Mouse (Mus musculus) kidney, embryonic 16.5 days (tissue): ENCODE measurements around the gene Abcc4. TPM values are rescaled to one million over a fixed set of nuclear protein-coding genes. Genes with fewer than 3 reads are reported as not detected.

Experiments used
- ATAC-seq: fragments of 200-750 bp; cut with Nextera tagmentation; 2 replicates; pipeline ENCODE4 v1.8.0; 2017; ENCODE audit warnings: moderate TSS enrichment; ENCODE audit not compliant: low FRiP score, low TSS enrichment
- H3K27ac ChIP-seq: fragments of 300-500 bp; sonication (generic); 2 replicates; pipeline ENCODE4 v1.5.1; 2014; ENCODE audit warnings: low read length
- H3K27me3 ChIP-seq: fragments of 300-500 bp; sonication (generic); 2 replicates; pipeline ENCODE4 v1.6.1; 2014; ENCODE audit warnings: low read length, control low read depth, mixed read lengths; ENCODE audit not compliant: insufficient read depth
- H3K36me3 ChIP-seq: fragments of 300-500 bp; sonication (generic); 2 replicates; pipeline ENCODE4 v1.6.1; 2014; ENCODE audit warnings: low read length, control low read depth, mixed read lengths; ENCODE audit not compliant: insufficient read depth
- H3K4me1 ChIP-seq: fragments of 300-500 bp; sonication (generic); 2 replicates; pipeline ENCODE4 v1.6.1; 2014; ENCODE audit warnings: low read length, control low read depth, mixed read lengths; ENCODE audit not compliant: insufficient read depth
- H3K4me2 ChIP-seq: fragments of 300-500 bp; sonication (generic); replicated peaks from 2 replicates; pipeline ENCODE4 v1.6.1; 2014; ENCODE audit warnings: low read depth, low read length
- H3K4me3 ChIP-seq: fragments of 300-500 bp; sonication (generic); 2 replicates; pipeline ENCODE4 v1.5.1; 2014; ENCODE audit warnings: mild to moderate bottlenecking, low read length
- H3K9ac ChIP-seq: fragments of 300-500 bp; sonication (generic); replicated peaks from 2 replicates; pipeline ENCODE4 v1.6.1; 2014; ENCODE audit warnings: low read length
- H3K9me3 ChIP-seq: fragments of 300-500 bp; sonication (generic); 2 replicates; pipeline ENCODE4 v1.6.1; 2016; ENCODE audit warnings: low read length, control low read depth
- WGBS: fragments of 180-500 bp; shearing (Covaris S2); extraction: QIAGEN DNeasy Blood & Tissue Kit; methylation state at CpG from one replicate; pipeline ENCODE4 v1.1.7; 2014; 5-methylcytosine and 5-hydroxymethylcytosine counted together
- polyA plus RNA-seq: library from polyadenylated mRNA; unstranded; fragments of >200 nt; fragmentation: Nextera tagmentation; extraction: Ambion mirVana; gene quantifications from 2 replicates; pipeline ENCODE4 v1.2.1, GENCODE M21; 2015

The Abcc4 gene
- polyA plus RNA-seq, result 7.4 and 7.9 TPM in 2 replicates

GRCm38 (mm10) chr14:118705808-118706731 lies at the start of gene Abcc4:
Abcc4 (minus strand) TSS chr14:118706219.
- ATAC-seq, result peak; percentile 86
- Histone ChIP-seq H3K27me3 (peaks cover 12% of the 10 kb centered on the region; the same call in 1 of the 2 replicates), H3K4me1 (peaks cover 15% of the 10 kb centered on the region), H3K9ac (peak within 1 kb of the TSS; percentile 69), H3K36me3 (no peaks in the 10 kb centered on the region), H3K4me2 (peak within 1 kb of the TSS; percentile 99), H3K4me3 (peak within 1 kb of the TSS; percentile 71), H3K27ac (peak within 1 kb of the TSS; percentile 39; the same call in 1 of the 2 replicates), H3K9me3 (no peaks in the 10 kb centered on the region)
- under 1% methylated on average over 106 of the region's 106 CpGs for WGBS

- ATAC-seq, result no peak
- no peak overlapping the region for H3K4me3 ChIP-seq
- 72% methylated on average over 8 of the region's 8 CpGs for WGBS
Measured at GRCm38 (mm10) chr14:118751193-118751753, 45.3 kb upstream of the Abcc4 start.

GRCm38 (mm10) chr14:118750505-118751192 lies 44.6 kb upstream of the Abcc4 start:
- Histone ChIP-seq H3K27me3 (no peaks in the 10 kb centered on the region), H3K27ac (no peak overlapping the region), H3K4me1 (no peaks in the 10 kb centered on the region), H3K4me3 (no peak overlapping the region), H3K9ac (no peak overlapping the region), H3K4me2 (no peak overlapping the region), H3K9me3 (no peaks in the 10 kb centered on the region), H3K36me3 (no peaks in the 10 kb centered on the region)
- WGBS, result 84% methylated on average over 6 of the region's 6 CpGs
- no peak for ATAC-seq

More at GRCm38 (mm10) chr14:118751193-118751753, 45.3 kb upstream of the Abcc4 start:
- Histone ChIP-seq H3K9ac (no peak overlapping the region), H3K27me3 (no peaks in the 10 kb centered on the region), H3K36me3 (no peaks in the 10 kb centered on the region), H3K4me1 (no peaks in the 10 kb centered on the region), H3K27ac (no peak overlapping the region), H3K4me2 (no peak overlapping the region), H3K9me3 (no peaks in the 10 kb centered on the region)

GRCm38 (mm10) chr14:118749715-118750114 lies 43.7 kb upstream of the Abcc4 start:
- Histone ChIP-seq H3K27ac (no peak overlapping the region), H3K4me3 (no peak overlapping the region), H3K4me2 (no peak overlapping the region), H3K27me3 (no peaks in the 10 kb centered on the region), H3K4me1 (no peaks in the 10 kb centered on the region), H3K9me3 (no peaks in the 10 kb centered on the region), H3K9ac (no peak overlapping the region), H3K36me3 (no peaks in the 10 kb centered on the region)
- 64% methylated on average over 4 of the region's 4 CpGs for WGBS
- no peak for ATAC-seq

GRCm38 (mm10) chr14:118749068-118749467 lies 43.0 kb upstream of the Abcc4 start:
- Histone ChIP-seq H3K36me3 (no peaks in the 10 kb centered on the region), H3K27me3 (no peaks in the 10 kb centered on the region), H3K9ac (no peak overlapping the region), H3K4me2 (no peak overlapping the region), H3K9me3 (no peaks in the 10 kb centered on the region), H3K4me1 (no peaks in the 10 kb centered on the region), H3K4me3 (no peak overlapping the region), H3K27ac (no peak overlapping the region)
- WGBS, result 95% methylated on average over 2 of the region's 2 CpGs
- no peak for ATAC-seq

GRCm38 (mm10) chr14:118742862-118743261 lies 36.8 kb upstream of the Abcc4 start:
- H3K4me2 ChIP-seq, result no peak overlapping the region
- H3K36me3 ChIP-seq, result no peaks in the 10 kb centered on the region
- no peak for ATAC-seq
- H3K4me3 ChIP-seq, result no peak overlapping the region
- H3K4me1 ChIP-seq, result no peaks in the 10 kb centered on the region
- no peaks in the 10 kb centered on the region for H3K27me3 ChIP-seq
- WGBS, result 74% methylated on average over 5 of the region's 5 CpGs
- H3K27ac ChIP-seq, result no peak overlapping the region
- peaks cover 8% of the 10 kb centered on the region for H3K9me3 ChIP-seq
- no peak overlapping the region for H3K9ac ChIP-seq

- no peak overlapping the region for H3K4me2 ChIP-seq
- H3K4me3 ChIP-seq, result no peak overlapping the region
- H3K27me3 ChIP-seq, result no peaks in the 10 kb centered on the region
- H3K27ac ChIP-seq, result no peak overlapping the region
- no peaks in the 10 kb centered on the region; the same call in 1 of the 2 replicates for H3K4me1 ChIP-seq
- peaks cover 8% of the 10 kb centered on the region for H3K9me3 ChIP-seq
- H3K36me3 ChIP-seq, result no peaks in the 10 kb centered on the region
- ATAC-seq, result no peak
- no peak overlapping the region for H3K9ac ChIP-seq
Measured at GRCm38 (mm10) chr14:118741780-118742179, 35.8 kb upstream of the Abcc4 start.

GRCm38 (mm10) chr14:118737251-118737888 lies 31.4 kb upstream of the Abcc4 start:
- no peak for ATAC-seq
- 26% methylated on average over 12 of the region's 12 CpGs for WGBS
- no peak overlapping the region for H3K4me3 ChIP-seq

GRCm38 (mm10) chr14:118735114-118735513 lies 29.1 kb upstream of the Abcc4 start:
- no peaks in the 10 kb centered on the region; the same call in 1 of the 2 replicates for H3K4me1 ChIP-seq
- peaks cover 2% of the 10 kb centered on the region; the same call in 1 of the 2 replicates for H3K9me3 ChIP-seq
- H3K4me2 ChIP-seq, result no peak overlapping the region
- H3K36me3 ChIP-seq, result no peaks in the 10 kb centered on the region
- ATAC-seq, result no peak
- no peaks in the 10 kb centered on the region for H3K27me3 ChIP-seq
- no peak overlapping the region for H3K4me3 ChIP-seq
- no peak overlapping the region for H3K27ac ChIP-seq
- no peak overlapping the region for H3K9ac ChIP-seq
- 57% methylated on average over 2 of the region's 2 CpGs for WGBS

More at GRCm38 (mm10) chr14:118737251-118737888, 31.4 kb upstream of the Abcc4 start:
- no peak overlapping the region for H3K27ac ChIP-seq
- no peaks in the 10 kb centered on the region; the same call in 1 of the 2 replicates for H3K4me1 ChIP-seq
- H3K9me3 ChIP-seq, result peaks cover 8% of the 10 kb centered on the region
- no peak overlapping the region for H3K9ac ChIP-seq
- H3K36me3 ChIP-seq, result no peaks in the 10 kb centered on the region
- H3K4me2 ChIP-seq, result no peak overlapping the region
- no peaks in the 10 kb centered on the region for H3K27me3 ChIP-seq
